8 mouse cellular contexts compared by ENCODE assay signal in the genomic region with DNA sequence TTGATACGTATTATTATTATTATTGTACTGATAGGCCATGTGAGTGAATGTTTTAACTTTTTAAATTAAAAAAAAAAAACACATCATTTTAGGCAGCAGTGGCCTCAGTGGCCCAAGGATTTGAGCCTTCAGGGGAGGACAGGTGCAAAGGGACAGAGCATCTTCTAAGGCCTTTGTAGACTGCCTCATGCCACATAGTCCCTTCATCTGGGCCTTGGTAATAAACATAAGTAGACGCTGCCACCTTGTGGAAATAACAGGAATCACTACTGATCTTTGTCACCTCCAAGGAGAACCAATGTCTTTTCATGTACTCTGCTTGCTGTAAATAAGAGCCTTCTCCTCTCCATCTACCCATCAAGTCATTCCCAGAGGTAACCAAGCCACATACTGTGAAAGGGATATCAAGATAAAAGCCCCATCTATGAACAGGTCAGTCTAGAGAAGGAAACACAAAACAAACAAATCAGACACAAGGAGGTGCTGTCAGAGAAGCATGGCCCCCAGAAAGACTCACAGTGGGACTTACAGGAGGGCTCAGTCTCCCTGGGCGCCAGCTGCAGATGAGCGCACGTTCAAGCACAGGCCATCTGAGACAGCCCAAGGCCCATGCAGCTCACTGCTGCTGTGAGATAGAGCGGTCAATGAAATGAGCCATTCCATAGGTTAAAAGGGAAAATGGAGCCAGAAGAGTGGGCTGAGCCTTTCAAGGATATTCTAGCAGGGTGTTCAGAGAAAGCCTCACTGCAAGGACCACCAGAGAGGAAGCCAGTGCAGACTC. TPM values are rescaled to one million over a fixed set of nuclear protein-coding genes. Genes with fewer than 3 reads are reported as not detected.
DNase-seq lines count a peak whose midpoint lies in the region; ATAC-seq and TF ChIP-seq lines count a peak whose summit lies in the region.

No protein-coding gene starts in this region.

- peak; percentile 65 for TF ChIP-seq CTCF in liver, adult 2 months (IDR thresholded peaks at IDR 0.05; ENCODE audit: low read depth, low read length)
- peak; percentile 88 for TF ChIP-seq CTCF in hindbrain, postnatal 0 days (IDR thresholded peaks at IDR 0.05; ENCODE audit: low read depth)

- no peaks in the 10 kb centered on the region for H3K36me3 ChIP-seq in liver, adult 2 months (ENCODE audit: control insufficient read depth, insufficient read depth, low read length)
- H3K36me3 ChIP-seq in hindbrain, postnatal 0 days (ENCODE audit: insufficient read depth, low read length), result no peaks in the 10 kb centered on the region
- H3K36me3 ChIP-seq in splenic B cell, adult 2 months (ENCODE audit: control insufficient read depth, insufficient read depth, low read length, poor library complexity, severe bottlenecking), result no peaks in the 10 kb centered on the region

- no peak overlapping the region for H3K27ac ChIP-seq in liver, adult 2 months (replicated peaks; ENCODE audit: insufficient read depth, low read depth, low read length)
- H3K27ac ChIP-seq in hindbrain, postnatal 0 days, result no peak overlapping the region

- peak; percentile 39 for DNase-seq in liver, adult 2 months (ENCODE audit: extremely low read depth, low read depth, low spot score)
- DNase-seq in liver (no peak), adipocyte (ENCODE audit: low spot score) (peak; percentile 55)
- DNase-seq in embryo, embryonic 9.5 days (ENCODE audit: extremely low spot score), result peak; percentile 53
- peak; percentile 89 for DNase-seq in hindbrain, postnatal 0 days (ENCODE audit: low spot score)
- DNase-seq in lung, postnatal 10 days, result peak; percentile 61
- peak; percentile 25 for DNase-seq in splenic B cell, adult 2 months (ENCODE audit: low read depth, low spot score)
- DNase-seq in T-cell, adult 2 months (ENCODE audit: low spot score), result no peak

- no peaks in the 10 kb centered on the region for H3K4me1 ChIP-seq in liver, adult 2 months (ENCODE audit: control insufficient read depth, insufficient read depth, low read length)
- H3K4me1 ChIP-seq in hindbrain, postnatal 0 days (ENCODE audit: insufficient read depth, low read length), result no peaks in the 10 kb centered on the region

- H3K4me2 ChIP-seq in hindbrain, postnatal 0 days (ENCODE audit: low read depth, low read length), result no peak overlapping the region

- TF ChIP-seq POLR2A in liver, adult 2 months (IDR thresholded peaks at IDR 0.05; ENCODE audit: extremely low read depth, insufficient read depth, low read length), result no peak

- H3K4me3 ChIP-seq in liver, adult 2 months (ENCODE audit: insufficient read depth, low read depth, low read length), result no peak overlapping the region
- H3K4me3 ChIP-seq in hindbrain, postnatal 0 days (ENCODE audit: low read length), result no peak overlapping the region

- no peaks in the 10 kb centered on the region for H3K79me2 ChIP-seq in liver, adult 2 months (ENCODE audit: control insufficient read depth, insufficient read depth, low read length)

- no peak overlapping the region for H3K9ac ChIP-seq in liver, adult 2 months (ENCODE audit: low read depth, low read length)
- no peak overlapping the region for H3K9ac ChIP-seq in hindbrain, postnatal 0 days (replicated peaks; ENCODE audit: low read length)

- no peaks in the 10 kb centered on the region for H3K27me3 ChIP-seq in liver, adult 2 months (ENCODE audit: control insufficient read depth, insufficient read depth, low read length)
- no peaks in the 10 kb centered on the region for H3K27me3 ChIP-seq in hindbrain, postnatal 0 days (ENCODE audit: insufficient read depth, low read length)
- H3K27me3 ChIP-seq in splenic B cell, adult 2 months (ENCODE audit: control insufficient read depth, insufficient read depth, low read length, poor library complexity, severe bottlenecking), result no peaks in the 10 kb centered on the region

- H3K9me3 ChIP-seq in hindbrain, postnatal 0 days (ENCODE audit: low read length), result no peaks in the 10 kb centered on the region

- peak; percentile 52; the same call in 1 of the 2 replicates for ATAC-seq in hindbrain, postnatal 0 days

- 57% methylated on average over 6 of the region's 6 CpGs for WGBS in liver, adult 2 months
- WGBS in hindbrain, postnatal 0 days, result 64% methylated on average over 6 of the region's 6 CpGs

RNA-seq across cellular contexts. Expression of a gene that starts 30.0 kb away (rescaled TPM):
- total RNA-seq in liver, adult 2 months (2014; rRNA removed), result 0.09 and 0.13 TPM in 2 replicates
- not detected in 2 replicates for polyA plus RNA-seq in liver, adult 2 months (2012; rRNA removed)
- total RNA-seq in hindbrain, postnatal 0 days (2014; rRNA removed), result 1.9 and 7.4 TPM in 2 replicates
- polyA plus RNA-seq in hindbrain, postnatal 0 days (2015; fragmentation: Nextera tagmentation; extraction: Ambion mirVana), result 2.6 and 3.1 TPM in 2 replicates

RNA-seq across cellular contexts. Expression of a gene that starts 42.8 kb away (rescaled TPM):
- not detected in 2 replicates for total RNA-seq in liver, adult 2 months (2014; rRNA removed)
- not detected in 2 replicates for polyA plus RNA-seq in liver, adult 2 months (2012; rRNA removed)
- 180 and 203 TPM in 2 replicates for total RNA-seq in hindbrain, postnatal 0 days (2014; rRNA removed)
- 32.8 and 37.6 TPM in 2 replicates for polyA plus RNA-seq in hindbrain, postnatal 0 days (2015; fragmentation: Nextera tagmentation; extraction: Ambion mirVana)

Comparison
In these comparisons a context has a peak if more than half of its experiments do, and no peak if none do; other contexts are left out.
1. DNase-seq: peak in liver, adult 2 months (single experiment), adipocyte (single experiment), embryo, embryonic 9.5 days (single experiment), hindbrain, postnatal 0 days (single experiment), lung, postnatal 10 days (single experiment) and splenic B cell, adult 2 months (single experiment); none in liver (single experiment) and T-cell, adult 2 months (single experiment).
2. RNA of a gene that starts 42.8 kb away (total RNA-seq): 180 to 203 TPM in hindbrain, postnatal 0 days; not detected in liver, adult 2 months; every median in the first group is over 100 times any median in the second.